Mouse (Mus musculus) E14TG2a.4 (cell line): ENCODE data around the gene Fam19a3.

Experiments
- H3K27me3 ChIP-seq: 2 replicates; pipeline ENCODE4 v1.6.1; 2014; ENCODE audit warnings: low read length, control low read depth; ENCODE audit not compliant: insufficient read depth
- H3K36me3 ChIP-seq: 2 replicates; pipeline ENCODE4 v1.6.1; 2014; ENCODE audit warnings: low read length, control low read depth; ENCODE audit not compliant: insufficient read depth
- H3K4me1 ChIP-seq: replicated peaks from 2 replicates; pipeline ENCODE4 v1.6.1; 2014; ENCODE audit warnings: low read depth, low read length, control low read depth
- H3K4me3 ChIP-seq: replicated peaks from 2 replicates; pipeline ENCODE4 v1.5.1; 2014; ENCODE audit warnings: mild to moderate bottlenecking, low read length
- H3K9me3 ChIP-seq: 2 replicates; pipeline ENCODE4 v1.6.1; 2014; ENCODE audit warnings: low read length, control low read depth
- CTCF ChIP-seq: conservative IDR thresholded peaks from 2 replicates; pipeline ENCODE4 v1.5.1; 2014; ENCODE audit warnings: low read length
- NANOG ChIP-seq: IDR thresholded peaks from 2 replicates; pipeline ENCODE4 v1.6.1; 2014; ENCODE audit warnings: borderline replicate concordance, low read length, mixed read lengths
- POU5F1 ChIP-seq: IDR thresholded peaks from 2 replicates; pipeline ENCODE4 v1.6.1; 2014; ENCODE audit warnings: low read length, borderline replicate concordance

Gene Fam19a3

DNA sequence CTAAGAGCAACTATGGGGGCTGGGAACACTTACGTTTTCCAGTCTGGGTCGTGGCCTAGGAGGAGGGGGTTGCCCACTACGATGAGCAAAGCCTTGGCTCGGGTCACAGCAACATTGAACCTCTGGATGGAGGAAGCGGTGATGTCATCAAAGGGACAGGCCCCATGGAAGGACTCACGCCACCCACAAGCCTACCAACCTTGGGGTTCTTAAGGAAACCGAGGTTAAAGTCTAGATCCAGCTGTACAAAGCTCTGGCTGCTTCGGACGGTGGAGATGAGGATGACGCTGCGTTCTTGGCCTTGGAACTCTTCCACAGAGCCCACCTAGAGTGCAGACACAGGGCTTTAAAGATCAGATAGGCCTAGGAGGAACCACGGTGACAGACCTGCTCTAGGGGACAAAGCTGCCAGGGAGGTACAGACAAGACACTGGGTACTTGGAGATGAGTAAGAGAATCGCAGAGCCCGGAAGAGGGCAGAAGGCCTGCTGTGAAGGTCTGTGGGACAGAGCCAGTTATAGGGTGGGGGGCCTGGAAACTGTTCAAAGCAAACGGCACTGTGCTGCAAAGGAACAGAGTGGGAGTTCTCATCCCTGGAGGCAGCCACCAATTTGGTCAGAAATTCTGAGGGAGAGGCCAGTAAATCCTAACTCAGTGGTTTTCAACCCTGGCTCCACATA, 14.2 kb upstream of the Fam19a3 start:
- no peak for TF ChIP-seq CTCF
- no peak for TF ChIP-seq POU5F1
- no peak for TF ChIP-seq NANOG
- Histone ChIP-seq H3K9me3 (no peaks in the 10 kb centered on the region), H3K27me3 (no peaks in the 10 kb centered on the region), H3K4me1 (peaks cover 95% of the 10 kb centered on the region), H3K4me3 (peak overlapping the region; percentile 57), H3K36me3 (peaks cover 96% of the 10 kb centered on the region)

DNA sequence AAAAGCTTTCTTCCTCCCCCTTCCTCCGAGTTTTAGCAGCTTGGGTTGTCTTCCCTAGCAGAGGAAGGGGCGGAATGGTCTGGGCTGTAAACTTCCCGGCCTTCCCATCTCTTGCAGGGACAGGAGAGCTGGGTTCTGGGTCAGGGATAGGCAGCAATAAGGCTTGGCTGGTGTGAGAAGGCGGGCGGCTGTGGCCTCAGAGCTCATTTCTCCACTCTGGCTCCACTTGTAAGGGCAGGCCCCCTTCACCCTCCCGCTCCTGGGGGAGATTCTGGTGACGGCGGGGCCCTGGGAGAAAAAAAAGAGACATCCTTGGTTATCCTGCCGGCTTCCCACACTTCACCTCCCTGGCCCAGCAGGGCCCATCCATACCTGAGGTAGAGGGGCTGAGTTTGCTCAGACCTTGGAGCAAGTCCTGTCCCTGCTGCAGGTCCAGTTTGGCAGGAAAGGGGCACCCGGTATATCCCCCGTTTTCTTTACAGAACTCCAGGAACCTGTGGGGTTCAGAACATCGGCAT, 13.4 kb upstream of the Fam19a3 start:
- TF ChIP-seq CTCF (no peak), NANOG (no peak), POU5F1 (no peak)
- Histone ChIP-seq H3K36me3 (peaks cover 90% of the 10 kb centered on the region), H3K4me3 (peak overlapping the region; percentile 57), H3K4me1 (peaks cover 95% of the 10 kb centered on the region), H3K27me3 (no peaks in the 10 kb centered on the region), H3K9me3 (no peaks in the 10 kb centered on the region)

DNA sequence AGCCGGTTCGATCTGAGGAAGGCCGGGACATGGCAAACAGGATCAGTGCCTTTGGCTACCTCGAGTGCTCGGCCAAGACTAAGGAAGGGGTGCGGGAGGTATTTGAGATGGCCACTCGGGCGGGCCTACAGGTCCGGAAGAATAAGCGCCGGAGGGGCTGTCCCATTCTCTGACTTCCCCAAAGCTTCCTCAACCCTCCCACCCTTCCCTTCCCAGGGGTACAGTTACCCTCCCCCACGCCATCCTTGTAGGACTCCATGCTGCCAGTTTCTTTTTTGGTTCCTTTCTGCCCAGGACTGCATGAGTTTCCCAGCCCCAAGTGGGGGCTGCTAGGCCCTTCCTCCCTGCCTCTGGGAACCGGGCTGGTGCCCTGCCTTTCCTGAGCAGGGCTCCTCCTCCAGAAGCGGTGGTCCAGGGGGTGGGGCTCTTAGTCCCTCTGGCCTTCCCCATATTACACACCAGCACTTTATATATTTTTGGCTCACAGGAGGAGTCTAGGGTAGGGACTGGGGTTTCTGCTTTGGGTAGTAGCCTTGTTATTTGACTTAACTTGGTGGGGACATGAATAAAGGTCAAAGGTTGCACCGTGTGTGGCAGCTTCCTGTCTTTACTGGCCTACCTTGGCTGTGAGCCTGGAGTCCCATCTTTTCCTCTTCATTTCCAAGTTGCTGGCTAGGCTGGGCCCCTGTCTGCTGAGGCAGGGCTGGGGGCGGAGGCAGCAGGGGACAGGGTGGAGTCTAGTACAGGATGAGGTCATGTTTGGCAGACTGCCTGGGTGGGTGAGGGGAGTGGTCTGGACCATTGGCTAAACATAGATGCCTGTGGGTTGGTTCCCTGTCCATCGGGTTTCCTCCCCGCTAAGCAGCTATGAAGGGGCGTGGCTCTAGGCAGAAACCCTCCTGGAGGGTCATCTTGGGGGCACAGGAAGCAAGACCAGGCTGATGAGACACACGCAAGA, 12.5 kb upstream of the Fam19a3 start:
- H3K9me3 ChIP-seq: no peaks in the 10 kb centered on the region
- TF ChIP-seq NANOG (no peak), CTCF (no peak)
- peak overlapping the region; percentile 57 for H3K4me3 ChIP-seq
- peaks cover 95% of the 10 kb centered on the region for H3K4me1 ChIP-seq
- no peaks in the 10 kb centered on the region for H3K27me3 ChIP-seq
- H3K36me3 ChIP-seq: peaks cover 82% of the 10 kb centered on the region

DNA sequence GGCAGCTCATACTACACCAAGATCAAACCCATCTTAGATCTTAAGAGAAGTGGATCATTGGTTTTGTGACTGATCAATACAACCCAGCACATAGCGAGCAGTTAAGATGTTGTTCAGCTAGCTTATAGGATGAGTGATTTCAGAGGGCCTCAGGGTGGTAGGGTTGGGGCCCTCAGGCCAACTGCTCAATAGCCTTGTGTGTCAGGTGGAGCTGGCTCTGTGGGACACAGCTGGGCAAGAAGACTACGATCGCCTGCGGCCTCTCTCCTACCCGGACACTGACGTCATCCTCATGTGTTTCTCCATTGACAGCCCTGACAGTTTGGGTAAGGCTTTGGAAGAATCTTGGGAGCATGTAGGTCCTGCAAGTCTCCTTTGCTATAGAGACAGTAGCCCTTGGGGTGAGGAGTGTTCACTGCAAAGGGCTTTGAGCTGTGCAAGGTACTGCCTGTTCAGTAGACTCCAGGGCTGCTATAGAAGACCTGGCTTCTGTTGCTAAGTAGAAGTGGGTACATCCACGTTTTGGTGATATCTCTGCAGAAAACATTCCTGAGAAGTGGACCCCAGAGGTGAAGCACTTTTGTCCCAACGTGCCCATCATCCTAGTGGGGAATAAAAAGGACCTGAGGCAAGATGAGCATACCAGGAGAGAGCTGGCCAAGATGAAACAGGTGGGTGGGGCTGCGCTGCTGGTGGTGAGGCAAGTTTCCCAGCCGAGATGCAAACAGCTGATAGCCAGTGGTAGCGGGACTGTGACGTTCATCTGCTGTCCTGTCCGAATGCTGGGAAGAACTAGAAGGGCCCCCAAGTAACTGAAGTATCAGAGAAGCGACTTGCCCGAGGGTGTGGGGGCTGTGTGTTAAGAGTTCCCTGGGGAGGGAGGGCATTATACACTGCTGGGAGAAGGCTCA, 11.0 kb upstream of the Fam19a3 start:
- H3K4me3 ChIP-seq: no peak overlapping the region
- TF ChIP-seq POU5F1: no peak
- TF ChIP-seq CTCF: no peak
- TF ChIP-seq NANOG: no peak
- H3K36me3 ChIP-seq: peaks cover 70% of the 10 kb centered on the region
- peaks cover 96% of the 10 kb centered on the region for H3K4me1 ChIP-seq
- 0 out of 2 replicates have a peak, but pooled peaks cover 2% of the 10 kb centered on the region for H3K27me3 ChIP-seq
- H3K9me3 ChIP-seq: no peaks in the 10 kb centered on the region

DNA sequence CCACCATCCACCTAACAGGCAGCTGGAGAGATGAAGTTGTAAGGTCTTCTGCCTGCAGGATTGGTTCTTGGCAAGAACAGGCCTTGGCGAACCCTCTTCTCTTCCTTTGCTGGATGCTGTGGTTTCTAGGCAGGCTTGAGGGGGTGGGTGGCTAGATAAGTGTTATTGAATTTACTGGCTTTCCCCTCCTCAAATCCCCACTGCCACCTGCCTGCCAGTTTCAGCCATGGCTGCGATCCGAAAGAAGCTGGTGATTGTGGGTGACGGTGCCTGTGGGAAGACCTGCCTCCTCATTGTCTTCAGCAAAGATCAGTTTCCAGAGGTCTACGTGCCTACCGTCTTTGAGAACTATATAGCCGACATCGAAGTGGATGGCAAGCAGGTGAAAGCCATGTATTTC, 10.0 kb upstream of the Fam19a3 start:
- TF ChIP-seq CTCF: no peak
- no peak for TF ChIP-seq POU5F1
- TF ChIP-seq NANOG: no peak
- H3K36me3 ChIP-seq: peaks cover 62% of the 10 kb centered on the region
- peaks cover 89% of the 10 kb centered on the region for H3K4me1 ChIP-seq
- 0 out of 2 replicates have a peak, but pooled peaks cover 2% of the 10 kb centered on the region for H3K27me3 ChIP-seq
- H3K4me3 ChIP-seq: no peak overlapping the region
- no peaks in the 10 kb centered on the region for H3K9me3 ChIP-seq

DNA sequence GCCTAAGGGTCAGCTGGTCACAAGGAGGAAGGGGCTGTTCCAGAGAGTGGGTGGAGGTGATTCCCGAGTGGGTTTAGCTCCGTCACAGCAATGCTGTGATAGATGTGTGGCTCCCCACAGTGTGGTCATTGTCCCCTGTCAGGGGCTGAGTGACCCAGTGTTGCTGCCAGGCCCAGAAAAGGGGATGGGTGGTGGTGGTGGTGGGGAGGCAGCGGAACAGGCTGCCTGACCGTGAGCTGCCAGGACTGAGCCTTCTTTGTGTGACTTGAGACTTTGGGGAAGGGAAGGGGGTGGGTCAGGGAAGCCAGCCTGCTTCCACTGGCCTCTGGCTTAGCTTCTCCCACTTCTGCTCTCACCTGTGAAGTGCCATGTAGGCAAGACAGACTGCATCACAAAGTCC, 9.4 kb upstream of the Fam19a3 start:
- TF ChIP-seq CTCF (no peak), POU5F1 (no peak), NANOG (no peak)

DNA sequence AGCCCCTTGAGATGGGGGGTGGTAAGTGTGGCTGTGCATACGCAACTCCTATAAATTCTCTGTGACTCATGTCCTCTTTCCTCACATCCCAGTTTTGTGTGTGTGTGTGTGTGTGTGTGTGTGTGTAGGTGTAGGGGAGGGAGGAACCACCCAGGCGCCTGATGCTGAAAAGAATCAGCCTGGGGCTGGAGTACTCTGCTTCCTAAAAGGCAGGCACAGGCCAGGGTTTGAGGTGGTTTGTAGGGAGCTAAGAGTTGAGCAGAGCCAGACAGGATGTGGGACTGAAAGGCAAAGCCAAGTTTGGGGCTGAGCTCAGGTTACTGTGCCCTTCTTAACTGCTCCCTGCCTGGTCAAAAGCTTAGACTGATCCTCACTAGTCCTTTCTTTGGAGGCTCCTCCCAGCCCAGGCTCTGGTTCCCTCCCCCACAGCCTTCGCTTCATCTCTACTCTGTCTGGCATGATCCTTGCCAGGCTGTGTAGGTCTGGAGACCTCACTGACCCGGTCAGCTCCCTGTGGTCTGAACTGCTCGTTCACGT, 8.8 kb upstream of the Fam19a3 start:
- Histone ChIP-seq H3K4me1 (peaks cover 84% of the 10 kb centered on the region), H3K9me3 (no peaks in the 10 kb centered on the region), H3K4me3 (peak overlapping the region; percentile 82), H3K27me3 (0 out of 2 replicates have a peak, but pooled peaks cover 2% of the 10 kb centered on the region), H3K36me3 (peaks cover 62% of the 10 kb centered on the region)
- TF ChIP-seq NANOG (no peak), POU5F1 (no peak), CTCF (no peak)

More for the DNA sequence above, 9.4 kb upstream of the Fam19a3 start:
- peaks cover 62% of the 10 kb centered on the region for H3K36me3 ChIP-seq
- H3K4me3 ChIP-seq: peak overlapping the region; percentile 17; the same call in 1 of the 2 replicates
- peaks cover 84% of the 10 kb centered on the region for H3K4me1 ChIP-seq
- 0 out of 2 replicates have a peak, but pooled peaks cover 2% of the 10 kb centered on the region for H3K27me3 ChIP-seq
- H3K9me3 ChIP-seq: no peaks in the 10 kb centered on the region
